Mouse (Mus musculus): ENCODE measurements around the gene Fahd2a. TPM values are rescaled to one million over a fixed set of nuclear protein-coding genes. Genes with fewer than 3 reads are reported as not detected.

Fahd2a gene
- total RNA-seq (2022): 10 to 100 TPM; 17.6 to 24.4 (median 20.8) TPM

DNA sequence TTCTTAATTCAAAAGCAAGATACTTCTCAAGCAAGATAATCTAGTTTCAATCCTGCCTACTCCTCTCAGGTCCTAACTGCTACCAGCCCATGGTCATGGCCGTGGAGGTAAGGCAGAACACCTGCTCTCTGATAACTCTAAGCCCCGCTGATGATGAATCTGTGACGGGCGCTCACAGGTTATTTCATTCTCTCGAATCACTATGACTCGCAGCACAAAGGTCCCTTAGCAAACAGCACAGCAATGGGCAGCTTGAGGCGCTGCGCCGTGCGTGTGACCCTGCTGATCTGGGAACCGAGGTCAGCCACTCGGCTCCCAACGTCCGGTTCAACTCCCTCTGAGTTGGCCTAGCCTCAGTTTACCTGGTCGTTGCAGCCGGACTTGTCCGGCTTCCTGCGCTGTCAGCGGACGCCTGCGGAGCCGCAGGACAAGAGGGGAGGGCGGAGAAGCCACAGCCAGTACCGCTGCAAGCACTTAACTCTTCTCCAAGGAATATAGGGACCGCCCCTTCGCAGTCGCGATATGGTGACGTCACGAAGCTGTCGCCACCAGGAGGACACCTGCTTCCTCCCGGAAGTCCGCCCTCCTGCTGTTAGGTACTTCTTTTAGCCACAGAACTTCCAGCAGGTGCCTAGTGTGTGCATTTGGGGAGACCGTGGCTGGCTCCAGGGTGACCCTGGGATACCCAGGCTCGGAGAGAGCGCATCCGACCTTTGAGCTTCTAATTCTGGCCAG is at the start of gene Fahd2a:
TSS of gene Fahd2a (minus strand) at position 511 of the 735 bp plus-strand sequence.
- DNase-seq (ENCODE audit: low spot score in 2 of 2): peak; percentile 62 to 73

DNA sequence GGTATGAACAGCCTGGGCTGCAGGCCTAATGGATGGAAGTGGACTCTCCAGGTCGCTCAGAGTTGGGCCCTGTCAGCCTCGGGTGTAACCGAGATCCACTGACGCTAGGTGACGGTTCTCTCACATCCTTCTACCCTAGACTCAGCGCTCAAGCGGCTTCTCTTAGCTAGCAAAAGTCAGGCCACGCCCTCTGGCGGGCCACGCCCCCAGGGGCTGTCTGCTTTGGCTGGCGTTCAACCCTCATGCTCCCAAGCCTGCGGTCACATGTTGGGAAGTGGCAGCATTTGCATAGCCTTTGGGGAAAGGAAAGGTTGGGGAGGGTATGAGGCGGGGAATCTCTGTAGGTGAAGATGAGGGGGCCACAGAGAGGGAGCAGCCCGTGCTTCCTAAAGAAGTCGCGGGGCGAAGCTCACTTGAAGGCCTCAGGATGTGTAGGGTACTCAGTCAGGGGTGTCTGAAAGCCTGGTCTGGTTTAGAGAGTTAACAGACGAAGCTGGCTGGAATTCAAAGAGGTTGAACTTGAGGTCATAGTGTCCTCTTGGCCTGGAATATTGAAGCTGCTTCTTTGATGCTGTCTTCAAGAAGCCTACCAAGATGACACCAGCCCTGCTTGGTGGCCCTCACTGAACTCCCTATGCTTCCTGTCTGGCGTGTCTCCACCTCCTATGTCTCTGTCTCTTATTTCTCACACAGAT is 40.3 kb upstream of the Fahd2a start:
- peak; percentile 46 to 52 for DNase-seq (ENCODE audit: low spot score in 2 of 2)

- DNase-seq (ENCODE audit: low spot score in 2 of 2): no peak
Measured at GRCm38 (mm10) chr2:127483001-127483400, 38.6 kb upstream of the Fahd2a start.

- DNase-seq (ENCODE audit: low spot score in 2 of 2): peak; percentile 47 to 69
Measured at GRCm38 (mm10) chr2:127482533-127482911, 38.2 kb upstream of the Fahd2a start.

DNA sequence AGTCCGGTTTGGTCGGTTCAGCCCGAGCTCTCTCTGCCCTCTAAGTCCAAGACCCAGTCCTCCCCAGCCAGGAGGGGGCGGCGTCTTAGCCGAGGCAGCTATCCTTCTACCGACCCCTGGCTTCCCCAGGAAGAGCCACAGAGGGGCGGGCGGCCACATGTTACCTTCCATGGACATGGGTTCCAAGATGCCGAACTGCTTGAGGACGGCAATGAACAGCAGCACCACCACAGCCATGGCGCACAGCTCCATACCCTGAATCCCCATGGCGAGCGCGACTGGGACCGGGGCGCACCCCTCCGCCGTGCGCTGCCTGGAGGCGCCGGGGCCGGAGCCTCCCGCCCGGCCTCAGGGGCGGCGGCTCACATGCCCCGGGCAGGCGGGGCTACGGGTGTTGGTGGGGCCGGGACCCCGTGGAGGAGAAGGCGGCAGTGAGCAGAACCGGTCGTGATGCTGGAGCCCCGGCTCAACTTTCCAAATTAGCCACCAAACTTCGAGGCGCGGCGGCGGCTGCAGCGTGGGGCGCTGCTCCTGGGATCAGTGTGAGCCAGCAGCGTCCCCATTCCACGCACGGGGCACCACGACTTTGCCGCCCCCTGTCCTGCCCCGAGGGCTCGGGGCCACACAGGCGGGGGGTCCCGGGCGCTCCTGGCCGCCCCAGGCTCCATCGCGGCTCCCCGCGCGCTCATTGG is 37.6 kb upstream of the Fahd2a start:
- no peak for DNase-seq (ENCODE audit: low spot score in 2 of 2)

DNA sequence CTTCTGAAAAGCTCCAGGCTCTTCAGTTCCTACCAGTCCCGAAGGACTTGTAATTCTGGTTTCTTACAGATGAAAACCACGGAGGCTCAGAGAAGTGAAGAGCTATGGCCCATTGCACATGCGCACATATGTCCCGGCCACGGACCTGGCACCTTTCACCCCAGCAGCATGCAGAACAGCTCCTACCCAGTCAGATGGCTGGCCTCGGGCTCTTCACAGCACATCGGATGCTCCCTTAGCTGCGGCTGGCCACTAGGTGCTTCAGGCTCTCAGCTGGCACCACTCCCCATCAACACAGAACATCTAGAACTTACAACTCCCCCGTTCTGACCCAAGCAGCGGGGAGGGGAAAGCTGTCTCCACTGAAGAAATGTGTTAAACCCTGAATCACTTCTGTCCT is 35.4 kb upstream of the Fahd2a start:
- no peak for DNase-seq (ENCODE audit: low spot score in 2 of 2)

DNA sequence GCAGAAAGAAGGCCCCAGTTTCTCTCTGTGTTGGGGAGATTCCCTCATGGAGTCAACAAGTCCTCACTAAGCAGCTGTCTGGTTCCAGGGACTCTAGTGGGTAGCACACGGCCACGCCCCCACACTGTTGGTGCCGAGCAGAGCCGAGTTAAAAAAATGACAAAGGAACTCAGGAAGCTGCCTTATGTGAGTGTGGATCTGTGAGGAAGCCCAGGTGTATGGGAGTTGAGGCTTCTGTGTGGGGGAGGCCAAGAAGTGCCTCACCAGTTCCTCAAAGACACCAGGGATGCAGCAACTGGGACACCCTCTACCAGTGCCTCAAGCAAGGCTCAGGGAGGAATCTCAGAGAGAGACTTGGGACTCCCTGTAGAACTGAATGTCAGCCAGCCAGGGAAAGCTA is 34.8 kb upstream of the Fahd2a start:
- no peak for DNase-seq (ENCODE audit: low spot score in 2 of 2)

- DNase-seq (ENCODE audit: low spot score in 2 of 2): no peak
Measured at GRCm38 (mm10) chr2:127472279-127472678, 27.9 kb upstream of the Fahd2a start.

DNA sequence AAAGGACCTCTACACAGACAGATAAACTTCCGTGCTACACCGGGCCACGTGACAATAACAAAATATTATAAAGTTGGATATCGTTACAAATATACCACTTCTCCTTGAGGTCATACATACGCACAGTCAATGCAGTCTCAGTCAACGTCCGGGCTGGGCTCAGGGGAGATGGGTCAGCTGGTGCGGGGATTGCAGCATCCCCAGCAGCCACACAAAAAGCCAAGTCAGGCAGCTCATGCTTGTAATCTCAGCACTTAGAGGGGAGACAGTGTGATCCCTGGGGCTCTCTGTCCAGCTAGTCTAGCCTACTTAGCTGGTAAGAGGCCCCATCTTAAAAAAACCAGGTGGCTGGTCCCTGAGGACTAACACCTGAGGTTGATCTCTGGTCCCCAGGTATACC is 26.9 kb upstream of the Fahd2a start:
- DNase-seq (ENCODE audit: low spot score in 2 of 2): no peak

- no peak for DNase-seq (ENCODE audit: low spot score in 2 of 2)
Measured at GRCm38 (mm10) chr2:127470661-127471060, 26.3 kb upstream of the Fahd2a start.

- no peak for DNase-seq (ENCODE audit: low spot score in 2 of 2)
Measured at GRCm38 (mm10) chr2:127470183-127470582, 25.8 kb upstream of the Fahd2a start.

DNA sequence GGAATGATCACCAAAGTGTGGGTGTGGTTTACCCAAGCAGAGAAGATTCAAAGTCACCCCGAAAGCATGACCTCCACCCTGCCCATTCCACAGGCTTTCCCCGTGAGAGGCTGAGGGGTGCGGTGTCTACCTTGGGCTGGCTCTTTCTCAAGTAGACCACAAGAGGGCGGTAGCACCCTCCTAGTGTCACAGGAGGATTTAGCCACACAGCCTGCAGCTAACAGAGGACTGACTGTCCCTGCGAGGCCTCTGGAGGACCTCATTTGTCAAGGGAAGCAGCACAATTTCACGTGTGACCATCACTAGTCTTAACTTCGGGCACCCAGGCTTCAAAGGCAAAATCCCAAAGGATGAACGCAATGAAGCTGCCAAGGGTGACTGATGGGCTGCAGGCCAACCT is 17.9 kb upstream of the Fahd2a start:
- DNase-seq (ENCODE audit: low spot score in 2 of 2): peak in 1 of 2 experiments; percentile 34

GRCm38 (mm10) chr2:127461351-127461750 is 17.0 kb upstream of the Fahd2a start:
- no peak for DNase-seq (ENCODE audit: low spot score in 2 of 2)

DNA sequence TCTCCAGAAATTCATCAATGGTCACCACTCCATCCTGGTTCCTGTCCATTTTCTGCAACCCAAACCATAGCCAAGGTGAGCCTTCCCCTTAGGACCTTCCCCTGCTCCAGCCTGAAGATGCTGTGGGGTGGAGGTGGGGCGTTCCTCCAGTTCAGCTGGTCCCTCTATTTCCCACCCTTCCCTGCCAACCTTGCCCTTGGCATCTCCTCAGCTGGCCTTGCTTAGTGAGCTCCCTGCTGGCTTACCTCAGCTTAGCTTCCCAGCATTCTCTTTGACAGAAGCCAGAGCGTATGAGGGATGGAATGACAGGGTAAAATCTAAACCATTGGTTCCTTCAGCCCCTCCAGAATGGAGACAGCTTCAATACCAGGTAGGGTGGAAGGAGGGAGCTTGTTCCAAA is 15.0 kb upstream of the Fahd2a start:
- no peak for DNase-seq (ENCODE audit: low spot score in 2 of 2)

GRCm38 (mm10) chr2:127453764-127454163 is 9.4 kb upstream of the Fahd2a start:
- peak; percentile 60 to 63 for DNase-seq (ENCODE audit: low spot score in 2 of 2)

GRCm38 (mm10) chr2:127453141-127453540 is 8.8 kb upstream of the Fahd2a start:
- no peak for DNase-seq (ENCODE audit: low spot score in 2 of 2)

DNA sequence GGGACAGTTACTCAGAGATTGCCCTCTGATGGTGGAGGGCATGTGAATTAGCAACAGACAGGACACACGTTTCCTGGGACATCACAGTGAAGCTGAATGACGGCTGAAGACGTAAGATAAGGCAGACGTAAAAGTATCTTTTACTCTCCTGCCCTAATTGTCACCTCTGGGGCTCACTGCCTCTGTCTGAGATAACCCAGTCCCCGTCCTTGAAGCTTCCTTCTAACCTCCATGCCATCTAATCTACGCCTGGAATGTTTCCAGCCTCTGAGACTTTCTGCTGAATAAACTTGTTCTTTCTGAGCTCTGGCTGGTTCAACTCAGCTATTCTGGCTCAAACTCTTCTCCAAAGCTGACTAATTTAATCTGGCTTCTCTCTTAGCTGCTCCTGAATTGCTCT is 7.4 kb upstream of the Fahd2a start:
- no peak for DNase-seq (ENCODE audit: low spot score in 2 of 2)

DNA sequence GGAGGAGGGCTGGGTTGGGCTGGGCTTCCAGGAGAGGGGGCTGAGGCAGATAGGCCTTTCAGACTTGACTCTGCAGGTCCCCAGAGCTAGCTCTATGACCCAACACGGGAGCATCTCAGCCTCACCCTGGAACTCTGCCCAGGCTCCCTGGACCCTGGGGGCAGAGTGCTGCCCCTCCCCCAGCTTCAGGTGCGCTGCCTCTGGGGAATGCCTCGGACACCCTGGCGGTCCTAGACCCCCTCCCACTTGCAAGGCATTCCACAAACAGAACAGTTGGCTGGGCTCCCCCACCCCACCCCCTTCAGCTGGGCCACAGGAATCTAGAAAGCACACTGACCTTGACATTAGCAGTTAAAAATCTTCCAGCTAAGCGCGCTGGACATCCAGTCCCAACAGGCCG is 5.3 kb upstream of the Fahd2a start:
- DNase-seq (ENCODE audit: low spot score in 2 of 2): no peak

GRCm38 (mm10) chr2:127446847-127447246 is 2.5 kb upstream of the Fahd2a start:
- DNase-seq (ENCODE audit: low spot score in 2 of 2): no peak

DNA sequence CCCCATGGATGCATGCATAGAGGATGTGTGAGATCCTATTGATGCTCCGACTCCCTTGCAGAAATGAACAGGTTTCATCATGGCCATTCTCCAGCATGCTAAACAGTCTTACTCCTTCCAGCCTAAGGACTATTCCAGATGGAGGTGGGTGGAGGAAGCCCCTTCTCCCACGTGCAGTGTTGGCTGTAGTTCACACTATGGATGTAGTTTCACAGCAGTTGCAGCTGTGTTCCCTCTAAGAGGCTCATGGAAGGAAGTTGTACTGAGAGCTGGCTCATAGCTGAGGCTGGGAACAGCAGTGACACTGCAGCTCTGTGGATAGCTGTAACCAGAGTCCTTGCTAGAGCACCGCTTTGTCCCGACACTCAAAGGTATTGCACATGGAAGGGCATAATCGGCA is 6.7 kb downstream of the Fahd2a start:
- DNase-seq (ENCODE audit: low spot score in 2 of 2): no peak

GRCm38 (mm10) chr2:127435554-127435953 is 8.8 kb downstream of the Fahd2a start:
- no peak for DNase-seq (ENCODE audit: low spot score in 2 of 2)

DNA sequence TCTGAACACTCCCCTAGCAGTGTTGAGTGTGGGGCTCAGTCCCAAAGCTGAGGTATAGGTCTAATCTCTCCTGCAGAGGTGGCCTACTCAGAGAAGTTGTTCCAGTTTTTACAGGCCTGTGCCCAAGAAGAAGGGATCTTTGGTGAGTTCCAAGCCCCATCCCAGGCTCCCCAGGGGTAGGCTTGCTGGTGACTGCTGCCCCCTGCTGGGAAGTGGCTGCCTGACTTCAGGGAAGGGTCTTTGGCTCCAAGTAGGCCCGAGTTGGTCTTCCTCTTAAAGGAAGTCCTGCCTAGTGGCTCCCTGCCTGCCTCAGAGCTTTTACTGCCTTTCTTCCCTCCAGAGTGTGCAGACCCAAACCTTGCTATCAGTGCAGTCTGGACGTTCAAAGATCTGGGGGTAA is 9.2 kb downstream of the Fahd2a start:
- no peak for DNase-seq (ENCODE audit: low spot score in 2 of 2)
